21 mouse cellular contexts compared by ENCODE assay signal in genomic region chr8:48178993-48179392, GRCm38 (mm10).
DNase-seq lines count a peak whose midpoint lies in the region; ATAC-seq and TF ChIP-seq lines count a peak whose summit lies in the region.
"Had no signal": no experiment of that assay in that cellular context is flagged by ENCODE, and none has a peak within 500 bp of the region (broad histone marks: within the 10 kb centered on the region; RNA-seq: fewer than 3 reads in every experiment).

No protein-coding gene starts in this region.

- WGBS in hindbrain, embryonic 12.5 days, result 24% methylated on average over 4 of the region's 4 CpGs
- 17% methylated on average over 4 of the region's 4 CpGs for WGBS in hindbrain, postnatal 0 days
- WGBS in forebrain, embryonic 11.5 days, result 21% methylated on average over 4 of the region's 4 CpGs
- 3% methylated on average over 4 of the region's 4 CpGs for WGBS in midbrain, embryonic 13.5 days
- 46% methylated on average over 4 of the region's 4 CpGs for WGBS in kidney, adult 2 months

- H3K9ac ChIP-seq in hindbrain, embryonic 12.5 days, result no peak overlapping the region
- no peak overlapping the region for H3K9ac ChIP-seq in hindbrain, postnatal 0 days (replicated peaks; ENCODE audit: low read length)
- peak overlapping the region; percentile 53; the same call in 1 of the 2 replicates for H3K9ac ChIP-seq in ES-E14 (ENCODE audit: insufficient read depth, low read depth, low read length, poor library complexity, severe bottlenecking)
- H3K9ac ChIP-seq in forebrain, embryonic 11.5 days (ENCODE audit: low read length), result no peak overlapping the region
- no peak overlapping the region for H3K9ac ChIP-seq in midbrain, embryonic 13.5 days (replicated peaks)
- H3K9ac ChIP-seq: embryonic facial prominence, embryonic 15.5 days; heart, embryonic 13.5 days; liver, embryonic 12.5 days; lung, embryonic 14.5 days had no signal

- no peak overlapping the region for H3K4me2 ChIP-seq in hindbrain, embryonic 12.5 days (replicated peaks)
- no peak overlapping the region for H3K4me2 ChIP-seq in hindbrain, postnatal 0 days (ENCODE audit: low read depth, low read length)
- no peak overlapping the region for H3K4me2 ChIP-seq in forebrain, embryonic 11.5 days (ENCODE audit: low read depth, low read length, severe bottlenecking)
- H3K4me2 ChIP-seq in midbrain, embryonic 13.5 days (replicated peaks), result no peak overlapping the region
- H3K4me2 ChIP-seq: embryonic facial prominence, embryonic 15.5 days; heart, embryonic 13.5 days; liver, embryonic 12.5 days; lung, embryonic 14.5 days had no signal

- TF ChIP-seq CTCF in hindbrain, postnatal 0 days (IDR thresholded peaks at IDR 0.05; ENCODE audit: low read depth), result no peak
- no peak for TF ChIP-seq CTCF in kidney, adult 2 months (conservative IDR thresholded peaks at IDR 0.05; ENCODE audit: insufficient read depth, insufficient read length, low read depth, low read length)

- H3K27ac ChIP-seq in hindbrain, embryonic 12.5 days, result peak overlapping the region; percentile 5; the same call in 1 of the 2 replicates
- H3K27ac ChIP-seq in hindbrain, postnatal 0 days, result no peak overlapping the region
- H3K27ac ChIP-seq in ES-E14 (ENCODE audit: insufficient read depth, low read depth, low read length, poor library complexity, severe bottlenecking), result peak overlapping the region; percentile 96
- H3K27ac ChIP-seq in forebrain, embryonic 11.5 days (ENCODE audit: low read depth, low read length), result peak overlapping the region; percentile 50; the same call in 1 of the 2 replicates
- 0 out of 2 replicates have a peak overlapping the region, but pooled peaks have one; percentile 37 for H3K27ac ChIP-seq in midbrain, embryonic 13.5 days
- H3K27ac ChIP-seq in kidney, adult 2 months (ENCODE audit: insufficient read depth, low read depth, low read length), result no peak overlapping the region
- H3K27ac ChIP-seq: embryonic facial prominence, embryonic 15.5 days; heart, embryonic 13.5 days; kidney, postnatal 0 days; layer of hippocampus, adult 2 months; liver, embryonic 12.5 days; stomach, postnatal 0 days had no signal

- no peaks in the 10 kb centered on the region for H3K36me3 ChIP-seq in hindbrain, embryonic 12.5 days
- no peaks in the 10 kb centered on the region for H3K36me3 ChIP-seq in hindbrain, postnatal 0 days (ENCODE audit: insufficient read depth, low read length)
- peaks cover 2% of the 10 kb centered on the region; the same call in 1 of the 2 replicates for H3K36me3 ChIP-seq in ES-E14 (ENCODE audit: control insufficient read depth, insufficient read depth, low read length, poor library complexity, severe bottlenecking)
- H3K36me3 ChIP-seq in forebrain, embryonic 11.5 days (ENCODE audit: control insufficient read depth, insufficient read depth, low read length), result no peaks in the 10 kb centered on the region
- H3K36me3 ChIP-seq in midbrain, embryonic 13.5 days, result no peaks in the 10 kb centered on the region
- H3K36me3 ChIP-seq in kidney, adult 2 months (ENCODE audit: control insufficient read depth, insufficient read depth, low read length), result no peaks in the 10 kb centered on the region
- H3K36me3 ChIP-seq: embryonic facial prominence, embryonic 15.5 days; heart, embryonic 13.5 days; liver, embryonic 12.5 days had no signal

- H3K27me3 ChIP-seq in hindbrain, embryonic 12.5 days, result no peaks in the 10 kb centered on the region
- H3K27me3 ChIP-seq in hindbrain, postnatal 0 days (ENCODE audit: insufficient read depth, low read length), result no peaks in the 10 kb centered on the region
- no peaks in the 10 kb centered on the region for H3K27me3 ChIP-seq in forebrain, embryonic 11.5 days (ENCODE audit: control insufficient read depth, insufficient read depth, low read length)
- no peaks in the 10 kb centered on the region for H3K27me3 ChIP-seq in midbrain, embryonic 13.5 days
- H3K27me3 ChIP-seq in kidney, adult 2 months (replicated peaks; ENCODE audit: control insufficient read depth, insufficient read depth, low read length), result no peaks in the 10 kb centered on the region
- H3K27me3 ChIP-seq: embryonic facial prominence, embryonic 15.5 days; heart, embryonic 13.5 days; liver, embryonic 12.5 days had no signal

- peak; percentile 69; the same call in 1 of the 2 replicates for ATAC-seq in hindbrain, embryonic 12.5 days (ENCODE audit: low FRiP score)
- no peak for ATAC-seq in hindbrain, postnatal 0 days
- ATAC-seq in forebrain, embryonic 11.5 days (replicated peaks; ENCODE audit: low FRiP score), result peak; percentile 83
- ATAC-seq in midbrain, embryonic 13.5 days, result peak; percentile 73
- no peak for ATAC-seq in activated CD4-positive, CD25-positive, alpha-beta regulatory T cell, adult 4 months
- ATAC-seq: intestine, embryonic 16.5 days; liver, embryonic 12.5 days had no signal

- TF ChIP-seq POLR2A in kidney, adult 2 months (IDR thresholded peaks at IDR 0.05; ENCODE audit: low read depth, low read length), result no peak

- no peak for DNase-seq in hindbrain, postnatal 0 days (ENCODE audit: low spot score)
- peak; percentile 65 for DNase-seq in ES-E14 (ENCODE audit: low read depth, low spot score)
- DNase-seq in forebrain, embryonic 11.5 days (ENCODE audit: low spot score), result no peak
- DNase-seq in kidney, adult 2 months, result no peak
- DNase-seq: adrenal gland, postnatal 14 days; B cell, adult 2 months; cerebellum, adult 2 months; heart, postnatal 36 days; lung, embryonic 14.5 days; lung, postnatal 4 days; thymus, postnatal 14 days had no signal

- in situ Hi-C loops in ES-E14 (cut with MboI; ENCODE audit: low sequenced_read_pairs in 2 of 2, unreplicated experiment in 2 of 2), result no loop called here

- peaks cover 7% of the 10 kb centered on the region; the same call in 1 of the 2 replicates for H3K9me3 ChIP-seq in hindbrain, embryonic 12.5 days (replicated peaks)
- no peaks in the 10 kb centered on the region for H3K9me3 ChIP-seq in hindbrain, postnatal 0 days (ENCODE audit: low read length)
- no peaks in the 10 kb centered on the region for H3K9me3 ChIP-seq in ES-E14 (ENCODE audit: control insufficient read depth, insufficient read depth, low read depth, low read length)
- no peaks in the 10 kb centered on the region for H3K9me3 ChIP-seq in forebrain, embryonic 11.5 days (ENCODE audit: control insufficient read depth, low read length)
- no peaks in the 10 kb centered on the region; the same call in 1 of the 2 replicates for H3K9me3 ChIP-seq in midbrain, embryonic 13.5 days
- H3K9me3 ChIP-seq: embryonic facial prominence, embryonic 15.5 days; liver, embryonic 12.5 days had no signal

- H3K4me3 ChIP-seq in hindbrain, embryonic 12.5 days, result no peak overlapping the region
- no peak overlapping the region for H3K4me3 ChIP-seq in hindbrain, postnatal 0 days (ENCODE audit: low read length)
- H3K4me3 ChIP-seq in ES-E14 (ENCODE audit: insufficient read depth in 1 of 2, low read depth in 1 of 2, low read length in 2 of 2, poor library complexity in 1 of 2, severe bottlenecking in 1 of 2), result no peak overlapping the region
- H3K4me3 ChIP-seq in forebrain, embryonic 11.5 days (ENCODE audit: low read depth, low read length), result no peak overlapping the region
- H3K4me3 ChIP-seq in midbrain, embryonic 13.5 days (replicated peaks), result no peak overlapping the region
- H3K4me3 ChIP-seq in kidney, adult 2 months (ENCODE audit: insufficient read depth, low read depth, low read length), result no peak overlapping the region
- H3K4me3 ChIP-seq: embryonic facial prominence, embryonic 15.5 days; heart, embryonic 13.5 days; layer of hippocampus, adult 2 months; liver, embryonic 12.5 days had no signal

- peaks cover 18% of the 10 kb centered on the region for H3K4me1 ChIP-seq in hindbrain, embryonic 12.5 days
- no peaks in the 10 kb centered on the region for H3K4me1 ChIP-seq in hindbrain, postnatal 0 days (ENCODE audit: insufficient read depth, low read length)
- H3K4me1 ChIP-seq in ES-E14 (ENCODE audit: control insufficient read depth in 2 of 2, insufficient read depth in 2 of 2, low read length in 2 of 2, poor library complexity in 1 of 2), result peaks cover 2 to 5% of the 10 kb centered on the region in 2 experiments; a peak in 3 of 4 replicates
- 0 out of 2 replicates have a peak, but pooled peaks cover 2% of the 10 kb centered on the region for H3K4me1 ChIP-seq in forebrain, embryonic 11.5 days (replicated peaks; ENCODE audit: control insufficient read depth, insufficient read depth, low read length)
- peaks cover 13% of the 10 kb centered on the region for H3K4me1 ChIP-seq in midbrain, embryonic 13.5 days (replicated peaks)
- H3K4me1 ChIP-seq in kidney, adult 2 months (ENCODE audit: control insufficient read depth, insufficient read depth, low read length), result no peaks in the 10 kb centered on the region
- H3K4me1 ChIP-seq: embryonic facial prominence, embryonic 15.5 days; heart, embryonic 13.5 days; liver, embryonic 12.5 days had no signal

TF ChIP-seq in ES-E14, 5 proteins besides CTCF, POLR2A, EP300 and RAD21:
- TF ChIP-seq ZNF384 (IDR thresholded peaks at IDR 0.05; ENCODE audit: low read depth, low read length) (no peak), HCFC1 (IDR thresholded peaks at IDR 0.05; ENCODE audit: borderline replicate concordance, insufficient read depth, low read length) (no peak), MAFK (IDR thresholded peaks at IDR 0.05; ENCODE audit: insufficient read depth, low read depth, low read length) (0 out of 2 replicates have a peak, but pooled peaks have one; percentile 1), ZC3H11A (IDR thresholded peaks at IDR 0.05; ENCODE audit: borderline replicate concordance, low read depth, low read length) (no peak), CHD2 (IDR thresholded peaks at IDR 0.05; ENCODE audit: low read depth, low read length) (no peak)

Comparison
In these comparisons a context has a peak if more than half of its experiments do, and no peak if none do; other contexts are left out.
1. ATAC-seq: peak in hindbrain, embryonic 12.5 days (single experiment), forebrain, embryonic 11.5 days (single experiment) and midbrain, embryonic 13.5 days (single experiment); none in hindbrain, postnatal 0 days (single experiment) and activated CD4-positive, CD25-positive, alpha-beta regulatory T cell, adult 4 months (single experiment).
2. H3K27ac ChIP-seq: peak in hindbrain, embryonic 12.5 days (single experiment), ES-E14 (single experiment), forebrain, embryonic 11.5 days (single experiment) and midbrain, embryonic 13.5 days (single experiment); none in hindbrain, postnatal 0 days (single experiment) and kidney, adult 2 months (single experiment).